In genomic region chr17:34672246-34672792, GRCm38 (mm10) we compare ENCODE assay signal across 11 mouse cellular contexts. TPM values are rescaled to one million over a fixed set of nuclear protein-coding genes. Genes with fewer than 3 reads are reported as not detected.
DNase-seq lines count a peak whose midpoint lies in the region; ATAC-seq and TF ChIP-seq lines count a peak whose summit lies in the region.
"Had no signal": no experiment of that assay in that cellular context is flagged by ENCODE, and none has a peak within 500 bp of the region (broad histone marks: within the 10 kb centered on the region; RNA-seq: fewer than 3 reads in every experiment).

No protein-coding gene starts in this region.

- no peak for ATAC-seq in kidney, embryonic 15.5 days (replicated peaks; ENCODE audit: low FRiP score)
- no peak for ATAC-seq in embryonic facial prominence, embryonic 11.5 days (replicated peaks; ENCODE audit: insufficient number of reproducible peaks, low FRiP score, low TSS enrichment, low read depth)
- ATAC-seq in hindbrain, embryonic 13.5 days (ENCODE audit: low FRiP score): no peak; the same call in 1 of the 2 replicates
- ATAC-seq in midbrain, postnatal 0 days (ENCODE audit: low FRiP score): no peak
- no peak for ATAC-seq in frontal cortex, adult (ENCODE audit: low TSS enrichment)

- H3K4me1 ChIP-seq in kidney, embryonic 15.5 days: peaks cover 15% of the 10 kb centered on the region
- H3K4me1 ChIP-seq in embryonic facial prominence, embryonic 11.5 days (ENCODE audit: control insufficient read depth, insufficient read depth, low read length): peaks cover 9% of the 10 kb centered on the region
- peaks cover 17% of the 10 kb centered on the region for H3K4me1 ChIP-seq in hindbrain, embryonic 13.5 days (replicated peaks)
- H3K4me1 ChIP-seq in midbrain, postnatal 0 days (ENCODE audit: insufficient read depth, low read length): peaks cover 4% of the 10 kb centered on the region; the same call in 1 of the 2 replicates

- H3K4me2 ChIP-seq in kidney, embryonic 15.5 days: peak overlapping the region; percentile 77
- peak overlapping the region; percentile 65 for H3K4me2 ChIP-seq in embryonic facial prominence, embryonic 11.5 days (ENCODE audit: low read depth, low read length)
- H3K4me2 ChIP-seq in hindbrain, embryonic 13.5 days: peak overlapping the region; percentile 71
- peak overlapping the region; percentile 57 for H3K4me2 ChIP-seq in midbrain, postnatal 0 days (ENCODE audit: low read depth, low read length, poor library complexity, severe bottlenecking)

- H3K27ac ChIP-seq in kidney, embryonic 15.5 days: no peak overlapping the region
- no peak overlapping the region for H3K27ac ChIP-seq in embryonic facial prominence, embryonic 11.5 days (replicated peaks; ENCODE audit: low read depth, low read length)
- H3K27ac ChIP-seq in hindbrain, embryonic 13.5 days: no peak overlapping the region
- H3K27ac ChIP-seq in midbrain, postnatal 0 days (ENCODE audit: low read depth, low read length): no peak overlapping the region

- H3K9ac ChIP-seq in kidney, embryonic 15.5 days: peak overlapping the region; percentile 29; the same call in 1 of the 2 replicates
- H3K9ac ChIP-seq in embryonic facial prominence, embryonic 11.5 days (replicated peaks; ENCODE audit: low read length): no peak overlapping the region
- H3K9ac ChIP-seq in hindbrain, embryonic 13.5 days: peak overlapping the region; percentile 63
- no peak overlapping the region for H3K9ac ChIP-seq in midbrain, postnatal 0 days (replicated peaks; ENCODE audit: low read length, poor library complexity, severe bottlenecking)

- WGBS in kidney, embryonic 15.5 days: 31% methylated on average over 49 of the region's 49 CpGs
- 29% methylated on average over 49 of the region's 49 CpGs for WGBS in embryonic facial prominence, embryonic 11.5 days
- whole genome bisulfite sequencing in hindbrain, embryonic 13.5 days: 33% methylated on average over 49 of the region's 49 CpGs
- WGBS in midbrain, postnatal 0 days: 33% methylated on average over 48 of the region's 49 CpGs

- H3K27me3 ChIP-seq in kidney, embryonic 15.5 days: peaks cover 77% of the 10 kb centered on the region
- H3K27me3 ChIP-seq in embryonic facial prominence, embryonic 11.5 days (ENCODE audit: control insufficient read depth, insufficient read depth, low read length): peaks cover 42% of the 10 kb centered on the region
- H3K27me3 ChIP-seq in hindbrain, embryonic 13.5 days: peaks cover 81% of the 10 kb centered on the region
- peaks cover 44% of the 10 kb centered on the region for H3K27me3 ChIP-seq in midbrain, postnatal 0 days (ENCODE audit: insufficient read depth, low read length)

- no peaks in the 10 kb centered on the region for H3K36me3 ChIP-seq in kidney, embryonic 15.5 days
- H3K36me3 ChIP-seq in embryonic facial prominence, embryonic 11.5 days (replicated peaks; ENCODE audit: control insufficient read depth, insufficient read depth, low read depth, low read length): no peaks in the 10 kb centered on the region
- H3K36me3 ChIP-seq in hindbrain, embryonic 13.5 days: no peaks in the 10 kb centered on the region
- no peaks in the 10 kb centered on the region for H3K36me3 ChIP-seq in midbrain, postnatal 0 days (ENCODE audit: insufficient read depth, low read length)

- no peak for TF ChIP-seq CTCF in midbrain, postnatal 0 days (IDR thresholded peaks at IDR 0.05)

- DNase-seq in kidney, adult 8-10 months: no peak
- DNase-seq in embryonic facial prominence, embryonic 11.5 days (ENCODE audit: low spot score): no peak
- no peak for DNase-seq in midbrain, postnatal 0 days (ENCODE audit: low spot score)
- DNase-seq in natural killer cell, adult 2 months (ENCODE audit: low spot score in 2 of 2): no peak
- no peak for DNase-seq in frontal cortex, postnatal 36 days (ENCODE audit: low spot score in 2 of 2)
- DNase-seq: gastrocnemius, postnatal 10 days; right cerebral cortex, postnatal 25 days had no signal

- no peaks in the 10 kb centered on the region for H3K9me3 ChIP-seq in kidney, embryonic 15.5 days (replicated peaks)
- H3K9me3 ChIP-seq in embryonic facial prominence, embryonic 11.5 days (replicated peaks; ENCODE audit: control insufficient read depth, low read length): no peaks in the 10 kb centered on the region
- no peaks in the 10 kb centered on the region for H3K9me3 ChIP-seq in hindbrain, embryonic 13.5 days
- no peaks in the 10 kb centered on the region for H3K9me3 ChIP-seq in midbrain, postnatal 0 days (ENCODE audit: low read length)

- peak overlapping the region; percentile 42 for H3K4me3 ChIP-seq in kidney, embryonic 15.5 days (replicated peaks)
- peak overlapping the region; percentile 29; the same call in 1 of the 2 replicates for H3K4me3 ChIP-seq in embryonic facial prominence, embryonic 11.5 days (ENCODE audit: low read depth, low read length)
- peak overlapping the region; percentile 42 for H3K4me3 ChIP-seq in hindbrain, embryonic 13.5 days
- H3K4me3 ChIP-seq in midbrain, postnatal 0 days (ENCODE audit: low read depth, low read length): peak overlapping the region; percentile 30

RNA-seq across cellular contexts. Expression of gene Tnxb, which starts 2.0 kb away (rescaled TPM):
- 0.35 and 0.75 TPM in 2 replicates for polyA plus RNA-seq in kidney, embryonic 15.5 days (2015; fragmentation: Nextera tagmentation; extraction: Ambion mirVana)
- not detected in 2 replicates for polyA plus RNA-seq in embryonic facial prominence, embryonic 11.5 days (2014; fragmentation: Nextera tagmentation; extraction: Ambion mirVana)
- 0.09 TPM in 2 replicates for polyA plus RNA-seq in hindbrain, embryonic 13.5 days (2015; fragmentation: Nextera tagmentation; extraction: Ambion mirVana)
- 3.5 and 4.2 TPM in 2 replicates for total RNA-seq in midbrain, postnatal 0 days (2014; rRNA removed)
- polyA plus RNA-seq in midbrain, postnatal 0 days (2015; fragmentation: Nextera tagmentation; extraction: Ambion mirVana): 0.26 and 0.30 TPM in 2 replicates

RNA-seq across cellular contexts. Expression of gene Atf6b, which starts 25.4 kb away (rescaled TPM):
- polyA plus RNA-seq in kidney, embryonic 15.5 days (2015; fragmentation: Nextera tagmentation; extraction: Ambion mirVana): 86.2 and 98.2 TPM in 2 replicates
- polyA plus RNA-seq in embryonic facial prominence, embryonic 11.5 days (2014; fragmentation: Nextera tagmentation; extraction: Ambion mirVana): 55.8 and 58.5 TPM in 2 replicates
- 117 and 122 TPM in 2 replicates for polyA plus RNA-seq in hindbrain, embryonic 13.5 days (2015; fragmentation: Nextera tagmentation; extraction: Ambion mirVana)
- 47.9 and 57.4 TPM in 2 replicates for total RNA-seq in midbrain, postnatal 0 days (2014; rRNA removed)
- 83.0 and 86.0 TPM in 2 replicates for polyA plus RNA-seq in midbrain, postnatal 0 days (2015; fragmentation: Nextera tagmentation; extraction: Ambion mirVana)

RNA-seq across cellular contexts. Expression of gene Fkbpl, which starts 27.8 kb away (rescaled TPM):
- polyA plus RNA-seq in kidney, embryonic 15.5 days (2015; fragmentation: Nextera tagmentation; extraction: Ambion mirVana): 17.2 and 18.4 TPM in 2 replicates
- polyA plus RNA-seq in embryonic facial prominence, embryonic 11.5 days (2014; fragmentation: Nextera tagmentation; extraction: Ambion mirVana): 16.2 and 16.6 TPM in 2 replicates
- polyA plus RNA-seq in hindbrain, embryonic 13.5 days (2015; fragmentation: Nextera tagmentation; extraction: Ambion mirVana): 16.9 and 17.6 TPM in 2 replicates
- 6.2 and 7.2 TPM in 2 replicates for total RNA-seq in midbrain, postnatal 0 days (2014; rRNA removed)
- polyA plus RNA-seq in midbrain, postnatal 0 days (2015; fragmentation: Nextera tagmentation; extraction: Ambion mirVana): 10.7 and 12.9 TPM in 2 replicates

RNA-seq across cellular contexts. Expression of gene Prrt1, which starts 43.0 kb away (rescaled TPM):
- 0.24 and 0.35 TPM in 2 replicates for polyA plus RNA-seq in kidney, embryonic 15.5 days (2015; fragmentation: Nextera tagmentation; extraction: Ambion mirVana)
- 0.10 and 0.11 TPM in 2 replicates for polyA plus RNA-seq in embryonic facial prominence, embryonic 11.5 days (2014; fragmentation: Nextera tagmentation; extraction: Ambion mirVana)
- polyA plus RNA-seq in hindbrain, embryonic 13.5 days (2015; fragmentation: Nextera tagmentation; extraction: Ambion mirVana): 5.5 and 5.6 TPM in 2 replicates
- total RNA-seq in midbrain, postnatal 0 days (2014; rRNA removed): 9.1 and 15.1 TPM in 2 replicates
- 13.3 and 14.0 TPM in 2 replicates for polyA plus RNA-seq in midbrain, postnatal 0 days (2015; fragmentation: Nextera tagmentation; extraction: Ambion mirVana)
- total RNA-seq: liver, adult 2 months had no signal

RNA-seq across cellular contexts. Expression of gene Ppt2, which starts 44.0 kb away (rescaled TPM):
- polyA plus RNA-seq in kidney, embryonic 15.5 days (2015; fragmentation: Nextera tagmentation; extraction: Ambion mirVana): 36.5 and 39.1 TPM in 2 replicates
- polyA plus RNA-seq in embryonic facial prominence, embryonic 11.5 days (2014; fragmentation: Nextera tagmentation; extraction: Ambion mirVana): 19.4 and 20.0 TPM in 2 replicates
- polyA plus RNA-seq in hindbrain, embryonic 13.5 days (2015; fragmentation: Nextera tagmentation; extraction: Ambion mirVana): 21.7 and 22.7 TPM in 2 replicates
- total RNA-seq in midbrain, postnatal 0 days (2014; rRNA removed): 21.1 and 31.0 TPM in 2 replicates
- 18.0 and 20.8 TPM in 2 replicates for polyA plus RNA-seq in midbrain, postnatal 0 days (2015; fragmentation: Nextera tagmentation; extraction: Ambion mirVana)

Comparison
In these comparisons a context has a peak if more than half of its experiments do, and no peak if none do; other contexts are left out.
1. H3K9ac ChIP-seq: peak in kidney, embryonic 15.5 days (single experiment) and hindbrain, embryonic 13.5 days (single experiment); none in embryonic facial prominence, embryonic 11.5 days (single experiment) and midbrain, postnatal 0 days (single experiment).
2. Peak in every context shown above with its lines, with median percentiles within 50 percentile points of each other: H3K4me2 ChIP-seq and H3K4me3 ChIP-seq.